Mouse (Mus musculus): ENCODE data around the gene A930017K11Rik. TPM values are rescaled to one million over a fixed set of nuclear protein-coding genes. Genes with fewer than 3 reads are reported as not detected.
A peak's percentile ranks its signal among the peaks of the same experiment; 100 is the strongest.

A930017K11Rik gene
- total and polyA plus RNA-seq, 3 experiments, result not detected

- H3K4me3 ChIP-seq (ENCODE audit: control insufficient read depth in 1 of 2, insufficient read depth in 1 of 2, low read depth in 2 of 2, low read length in 2 of 2), result peak overlapping the region; percentile 63 to 78
- peak overlapping the region; percentile 95 for H3K27ac ChIP-seq (ENCODE audit: control insufficient read depth, low read depth, low read length)
- H3K36me3 ChIP-seq (ENCODE audit: control insufficient read depth in 1 of 2, insufficient read depth in 2 of 2, low read length in 2 of 2), result peaks cover 2 to 17% of the 10 kb centered on the region in 2 experiments
- H3K79me2 ChIP-seq (ENCODE audit: control insufficient read depth, insufficient read depth, low read length, poor library complexity), result peaks cover 27% of the 10 kb centered on the region
- no peaks in the 10 kb centered on the region for H3K9me3 ChIP-seq (replicated peaks; ENCODE audit: insufficient read depth, low read length)
- H3K27me3 ChIP-seq (ENCODE audit: control insufficient read depth in 1 of 2, insufficient read depth in 2 of 2, low read length in 2 of 2), result no peaks in the 10 kb centered on the region
- peak; percentile 89 for DNase-seq (ENCODE audit: low read depth, low spot score)
- peaks cover 10 to 30% of the 10 kb centered on the region in 2 experiments for H3K4me1 ChIP-seq (ENCODE audit: control insufficient read depth in 1 of 2, insufficient read depth in 2 of 2, low read length in 2 of 2)
- H3K9ac ChIP-seq (ENCODE audit: control insufficient read depth, low read depth, low read length, poor library complexity, severe bottlenecking), result peak overlapping the region; percentile 92
- TF ChIP-seq HCFC1 (IDR thresholded peaks at IDR 0.05; ENCODE audit: low read depth, low read length), result peak; percentile 91
- TF ChIP-seq TAL1 (IDR thresholded peaks at IDR 0.05; ENCODE audit: low read length), result no peak
- TF ChIP-seq NRF1 (IDR thresholded peaks at IDR 0.05; ENCODE audit: insufficient read depth, low read depth, low read length, poor library complexity, severe bottlenecking), result no peak
- peak; percentile 42 for TF ChIP-seq MAX (IDR thresholded peaks at IDR 0.05; ENCODE audit: low read length)
- TF ChIP-seq MXI1 (IDR thresholded peaks at IDR 0.05; ENCODE audit: low read depth, low read length), result peak; percentile 94
- no peak for TF ChIP-seq ZNF384 (IDR thresholded peaks at IDR 0.05; ENCODE audit: low read depth, low read length)
- no peak; the same call in 1 of the 2 replicates for TF ChIP-seq SMC3 (IDR thresholded peaks at IDR 0.05; ENCODE audit: low read depth, low read length)
- no peak for TF ChIP-seq RCOR1 (IDR thresholded peaks at IDR 0.05; ENCODE audit: low read depth, low read length)
- TF ChIP-seq ZKSCAN1 (IDR thresholded peaks at IDR 0.05; ENCODE audit: low read depth, low read length), result no peak
- peak; percentile 31; the same call in 1 of the 2 replicates for TF ChIP-seq ETS1 (IDR thresholded peaks at IDR 0.05; ENCODE audit: low read depth, low read length)
- no peak for TF ChIP-seq UBTF (IDR thresholded peaks at IDR 0.05; ENCODE audit: borderline replicate concordance, insufficient read depth, low read depth, low read length)
- peak; percentile 93 for TF ChIP-seq SIN3A (IDR thresholded peaks at IDR 0.05; ENCODE audit: low read length)
- TF ChIP-seq MAFK (IDR thresholded peaks at IDR 0.05; ENCODE audit: borderline replicate concordance, low read depth, low read length), result no peak
- no peak for TF ChIP-seq MAZ (IDR thresholded peaks at IDR 0.05; ENCODE audit: low read depth, low read length)
- no peak for TF ChIP-seq RAD21 (IDR thresholded peaks at IDR 0.05; ENCODE audit: low read depth, low read length)
- TF ChIP-seq ZC3H11A (IDR thresholded peaks at IDR 0.05; ENCODE audit: low read depth, low read length), result no peak
- TF ChIP-seq TCF12 (IDR thresholded peaks at IDR 0.05; ENCODE audit: low read depth, low read length), result peak; percentile 79
- no peak; the same call in 1 of the 2 replicates for TF ChIP-seq KAT2A (conservative IDR thresholded peaks at IDR 0.05; ENCODE audit: low read depth, low read length)
- peak; percentile 89 for TF ChIP-seq NELFE (IDR thresholded peaks at IDR 0.05; ENCODE audit: low read depth, low read length)
- TF ChIP-seq GABPA (IDR thresholded peaks at IDR 0.05; ENCODE audit: low read depth, low read length), result no peak
- peak; percentile 64 for TF ChIP-seq ELF1 (IDR thresholded peaks at IDR 0.05; ENCODE audit: low read depth, low read length)
- no peak for TF ChIP-seq USF1 (IDR thresholded peaks at IDR 0.05; ENCODE audit: low read depth, low read length)
- TF ChIP-seq ZMIZ1 (IDR thresholded peaks at IDR 0.05; ENCODE audit: low read depth, low read length), result peak; percentile 37; the same call in 1 of the 2 replicates
- no peak for TF ChIP-seq JUND (IDR thresholded peaks at IDR 0.05; ENCODE audit: low read depth, low read length)
- no peak for TF ChIP-seq MYB (IDR thresholded peaks at IDR 0.05; ENCODE audit: low read depth, low read length)
- TF ChIP-seq POLR2AphosphoS5 (IDR thresholded peaks at IDR 0.05; ENCODE audit: borderline replicate concordance, low read depth, low read length), result no peak
- TF ChIP-seq TBP (IDR thresholded peaks at IDR 0.05; ENCODE audit: low read depth, low read length), result peak; percentile 46; the same call in 1 of the 2 replicates
- no peak for TF ChIP-seq EP300 (IDR thresholded peaks at IDR 0.05; ENCODE audit: low read depth in 1 of 2, low read length in 2 of 2)
- TF ChIP-seq USF2 (IDR thresholded peaks at IDR 0.05; ENCODE audit: borderline replicate concordance in 1 of 2, insufficient read depth in 1 of 2, low read depth in 1 of 2, low read length in 2 of 2), result no peak
- 0 out of 2 replicates have a peak, but pooled peaks have one; percentile 63 for TF ChIP-seq POLR2AphosphoS2 (IDR thresholded peaks at IDR 0.05; ENCODE audit: low read length)
- peak; percentile 78 to 92; a peak in 3 of 4 replicates for TF ChIP-seq POLR2A (IDR thresholded peaks at IDR 0.05; ENCODE audit: control insufficient read depth in 1 of 2, insufficient read depth in 1 of 2, low read depth in 1 of 2, low read length in 2 of 2, poor library complexity in 1 of 2)
- 0 out of 6 replicates have a peak, but pooled peaks of 1 of the 3 experiments have one; percentile 0 for TF ChIP-seq CTCF (IDR thresholded peaks at IDR 0.05 in 2 of 3, conservative IDR thresholded peaks at IDR 0.05 in 1 of 3; ENCODE audit: control insufficient read depth in 1 of 3, insufficient read depth in 1 of 3, low read depth in 2 of 3, low read length in 3 of 3, poor library complexity in 1 of 3, severe bottlenecking in 1 of 3)
- no peak for TF ChIP-seq CHD1 (IDR thresholded peaks at IDR 0.05; ENCODE audit: low read depth, low read length)
These were observed 10.7 kb downstream of the A930017K11Rik start for GRCm38 (mm10) chr17:25941511-25942241.

Data from MEL (cell line).